Mouse (Mus musculus) megakaryocyte-erythroid progenitor cell, adult 5-6 weeks (primary cell): Measurements from ENCODE around the gene Catsperz. TPM values are rescaled to one million over a fixed set of nuclear protein-coding genes. Genes with fewer than 3 reads are reported as not detected.
"Not testable (repeated sequence)": the region's sequence is repeated elsewhere in the genome, so short reads cannot be mapped to it uniquely, and the experiment has no call there.

Experiments used
- ATAC-seq: replicated peaks from 2 replicates; pipeline ENCODE4 v1.8.0; 2016; ENCODE audit warnings: mild to moderate bottlenecking, inconsistent platforms; ENCODE audit not compliant: severe bottlenecking, poor library complexity, low FRiP score, low TSS enrichment
- total RNA-seq, 2 experiments: library from RNA; stranded (forward) in 1 of 2; stranded (reverse) in 1 of 2; fragments of 200-1000, 215-1000 nt in 1 of 2; fragments of >200 nt in 1 of 2; fragmentation: Nextera tagmentation in 1 of 2; gene quantifications; 2 replicates each; pipeline ENCODE4 v1.2.3; 2014 to 2017

The Catsperz gene
- total RNA-seq, 2 experiments from 2014 or later: not detected

GRCm38 (mm10) chr19:6911101-6912074, 13.8 kb downstream of the Catsperz start:
- ATAC-seq: no peak

- ATAC-seq: peak; percentile 52
These were observed 14.9 kb downstream of the Catsperz start for GRCm38 (mm10) chr19:6910306-6910705.

GRCm38 (mm10) chr19:6909507-6910289, 15.5 kb downstream of the Catsperz start, which contains the start of the genes Trmt112 and Prdx5:
Gene Trmt112 (plus strand): TSS chr19:6909698.
Gene Prdx5 (minus strand): TSS chr19:6910106.
- ATAC-seq: peak; percentile 88

- no peak for ATAC-seq
These were observed 16.2 kb downstream of the Catsperz start for GRCm38 (mm10) chr19:6909021-6909420.

GRCm38 (mm10) chr19:6907811-6908540, 17.2 kb downstream of the Catsperz start:
- ATAC-seq: no peak

GRCm38 (mm10) chr19:6907094-6907493, 18.1 kb downstream of the Catsperz start:
- no peak for ATAC-seq

GRCm38 (mm10) chr19:6906199-6906598, 19.0 kb downstream of the Catsperz start:
- ATAC-seq: no peak

- ATAC-seq: no peak
These were observed 19.6 kb downstream of the Catsperz start for GRCm38 (mm10) chr19:6905498-6906159.

GRCm38 (mm10) chr19:6904846-6905245, 20.3 kb downstream of the Catsperz start:
- no peak for ATAC-seq

GRCm38 (mm10) chr19:6903031-6903430, 22.1 kb downstream of the Catsperz start:
- no peak for ATAC-seq

- ATAC-seq: no peak
These were observed 25.5 kb downstream of the Catsperz start for GRCm38 (mm10) chr19:6899641-6900040.

- not testable (repeated sequence) for ATAC-seq
These were observed 29.4 kb downstream of the Catsperz start for GRCm38 (mm10) chr19:6895608-6896305.

GRCm38 (mm10) chr19:6893731-6894451, 31.3 kb downstream of the Catsperz start:
- no peak for ATAC-seq

- ATAC-seq: no peak
These were observed 32.7 kb downstream of the Catsperz start for GRCm38 (mm10) chr19:6892512-6892911.

GRCm38 (mm10) chr19:6877965-6878364, 47.2 kb downstream of the Catsperz start:
- no peak for ATAC-seq

GRCm38 (mm10) chr19:6876799-6877198, 48.4 kb downstream of the Catsperz start:
- no peak for ATAC-seq

GRCm38 (mm10) chr19:6875834-6876233, 49.3 kb downstream of the Catsperz start:
- ATAC-seq: no peak

- no peak for ATAC-seq
These were observed 50.9 kb downstream of the Catsperz start for GRCm38 (mm10) chr19:6874257-6874656.
